Mouse (Mus musculus): Measurements from ENCODE around the gene Vhl. TPM values are rescaled to one million over a fixed set of nuclear protein-coding genes. Genes with fewer than 3 reads are reported as not detected.

The Vhl gene
- total and polyA plus RNA-seq, 3 experiments: 8.3 to 11.2 (median 8.6) TPM

GRCm38 (mm10) chr6:113679993-113680566 lies 56.3 kb downstream of the Vhl start:
- no peak for DNase-seq
- H3K4me3 ChIP-seq: no peak overlapping the region
- TF ChIP-seq EP300 (IDR thresholded peaks at IDR 0.05; ENCODE audit: insufficient read depth, low read depth, low read length) (no peak), CTCF (IDR thresholded peaks at IDR 0.05) (no peak), POLR2A (IDR thresholded peaks at IDR 0.05; ENCODE audit: insufficient read depth, low read depth, low read length) (no peak)
- H3K9ac ChIP-seq (ENCODE audit: low read depth, low read length): no peak overlapping the region
- H3K27ac ChIP-seq: no peak overlapping the region
- H3K36me3 ChIP-seq (ENCODE audit: control insufficient read depth, insufficient read depth, low read length): no peaks in the 10 kb centered on the region
- whole genome bisulfite sequencing: 73% methylated on average over 9 of the region's 9 CpGs
- H3K4me1 ChIP-seq (ENCODE audit: control insufficient read depth, insufficient read depth, low read length): peaks cover 5% of the 10 kb centered on the region
- intact Hi-C loops (cut with DNase I): no loop called here
- no peaks in the 10 kb centered on the region for H3K79me2 ChIP-seq (replicated peaks; ENCODE audit: control insufficient read depth, insufficient read depth, low read length)
- H3K27me3 ChIP-seq (ENCODE audit: control insufficient read depth, insufficient read depth, low read length): no peaks in the 10 kb centered on the region

Other genes with a start within 250 kb of the Vhl start
- gene Tada3, start 246.1 kb upstream of the Vhl start, total RNA-seq (2021): 10 to 100 TPM; 23.5 to 24.2 TPM
- gene Tada3, start 246.1 kb upstream of the Vhl start, polyA plus RNA-seq (2012; rRNA removed): 16.1 and 16.2 TPM in 2 replicates
- 10 to 100 TPM; 66.4 to 66.9 TPM for gene Arpc4, start 245.8 kb upstream of the Vhl start, total RNA-seq (2021)
- gene Arpc4, start 245.8 kb upstream of the Vhl start, polyA plus RNA-seq (2012; rRNA removed): 26.6 and 34.2 TPM in 2 replicates
- 1 to 10 TPM in 1 of 2 experiments, under 1 TPM in 1; 0.97 to 1.5 TPM for gene Ttll3, start 234.7 kb upstream of the Vhl start, total RNA-seq (2021)
- 3.2 and 4.8 TPM in 2 replicates for gene Ttll3, start 234.7 kb upstream of the Vhl start, polyA plus RNA-seq (2012; rRNA removed)
- gene Rpusd3, start 204.6 kb upstream of the Vhl start, total RNA-seq (2021): 10 to 100 TPM in 1 of 2 experiments, 1 to 10 TPM in 1; 8.3 to 10.3 TPM
- gene Rpusd3, start 204.6 kb upstream of the Vhl start, polyA plus RNA-seq (2012; rRNA removed): 30.4 and 39.0 TPM in 2 replicates
- 10 to 100 TPM in 1 of 2 experiments, 1 to 10 TPM in 1; 7.8 to 10.6 TPM for gene Cidec, start 188.2 kb upstream of the Vhl start, total RNA-seq (2021)
- 36.8 and 77.7 TPM in 2 replicates for gene Cidec, start 188.2 kb upstream of the Vhl start, polyA plus RNA-seq (2012; rRNA removed)
- gene Jagn1, start 181.4 kb upstream of the Vhl start, total RNA-seq (2021): 10 to 100 TPM; 21.1 to 22.5 TPM
- 43.3 and 57.2 TPM in 2 replicates for gene Jagn1, start 181.4 kb upstream of the Vhl start, polyA plus RNA-seq (2012; rRNA removed)
- gene Il17re, start 165.5 kb upstream of the Vhl start, total RNA-seq (2021): 1 to 10 TPM in 1 of 2 experiments, under 1 TPM in 1; 0.55 to 1.1 TPM
- gene Il17re, start 165.5 kb upstream of the Vhl start, polyA plus RNA-seq (2012; rRNA removed): 1.2 and 1.9 TPM in 2 replicates
- 1 to 10 TPM; 6.5 to 7.5 TPM for gene Il17rc, start 152.5 kb upstream of the Vhl start, total RNA-seq (2021)
- gene Il17rc, start 152.5 kb upstream of the Vhl start, polyA plus RNA-seq (2012; rRNA removed): 12.1 and 13.6 TPM in 2 replicates
- 10 to 100 TPM; 53.0 to 56.7 TPM for gene Creld1, start 140.7 kb upstream of the Vhl start, total RNA-seq (2021)
- gene Creld1, start 140.7 kb upstream of the Vhl start, polyA plus RNA-seq (2012; rRNA removed): 32.4 and 41.4 TPM in 2 replicates
- not detected for gene Prrt3, start 122.0 kb upstream of the Vhl start, total RNA-seq (2021)
- gene Prrt3, start 122.0 kb upstream of the Vhl start, polyA plus RNA-seq (2012; rRNA removed): not detected in 2 replicates
- 10 to 100 TPM; 52.5 to 58.2 TPM for gene Emc3, start 92.3 kb upstream of the Vhl start, total RNA-seq (2021)
- gene Emc3, start 92.3 kb upstream of the Vhl start, polyA plus RNA-seq (2012; rRNA removed): 41.0 and 66.3 TPM in 2 replicates
- under 1 TPM in 1 of 2 experiments, not detected in 1; 0.18 TPM for gene Fancd2, start 92.3 kb upstream of the Vhl start, total RNA-seq (2021)
- gene Fancd2, start 92.3 kb upstream of the Vhl start, polyA plus RNA-seq (2012; rRNA removed): 0.29 and 0.61 TPM in 2 replicates
- gene Fancd2os, start 23.2 kb upstream of the Vhl start, total RNA-seq (2021): not detected
- gene Fancd2os, start 23.2 kb upstream of the Vhl start, polyA plus RNA-seq (2012; rRNA removed): not detected in 2 replicates
- gene Brk1, start 19.2 kb upstream of the Vhl start, total RNA-seq (2021): 10 to 100 TPM; 60.4 to 70.2 TPM
- gene Brk1, start 19.2 kb upstream of the Vhl start, polyA plus RNA-seq (2012; rRNA removed): 128 and 199 TPM in 2 replicates
- gene Irak2, start 14.5 kb downstream of the Vhl start, total RNA-seq (2021): 10 to 100 TPM; 10.4 to 13.6 TPM
- 12.5 and 12.9 TPM in 2 replicates for gene Irak2, start 14.5 kb downstream of the Vhl start, polyA plus RNA-seq (2012; rRNA removed)
- gene Tatdn2, start 73.1 kb downstream of the Vhl start, total RNA-seq (2021): 10 to 100 TPM; 66.7 to 71.9 TPM
- gene Tatdn2, start 73.1 kb downstream of the Vhl start, polyA plus RNA-seq (2012; rRNA removed): 17.3 and 36.1 TPM in 2 replicates
- not detected for gene Ghrl, start 95.9 kb downstream of the Vhl start, total RNA-seq (2021)
- gene Ghrl, start 95.9 kb downstream of the Vhl start, polyA plus RNA-seq (2012; rRNA removed): 0.76 and 1.1 TPM in 2 replicates
- 10 to 100 TPM; 66.8 to 68.8 TPM for gene Sec13, start 116.8 kb downstream of the Vhl start, total RNA-seq (2021)
- 84.4 and 106 TPM in 2 replicates for gene Sec13, start 116.8 kb downstream of the Vhl start, polyA plus RNA-seq (2012; rRNA removed)

Measured in heart, adult 2 months (tissue).